Mouse (Mus musculus): ENCODE data around the gene Grcc10.

- TF ChIP-seq CTCF (IDR thresholded peaks at IDR 0.05; ENCODE audit: extremely low read depth, insufficient read depth, low read length) (no peak), POLR2A (IDR thresholded peaks at IDR 0.05; ENCODE audit: extremely low read depth, insufficient read depth, low read length) (no peak)
Measured at GRCm38 (mm10) chr6:124780917-124781316, 39.7 kb upstream of the Grcc10 start.
